Mouse (Mus musculus) spleen, adult 2 months (tissue): ENCODE measurements at regions not wholly inside any gene's neighbourhood (a gene's known extent, or its start where the extent isn't known, plus 50 kb on each side); places are given as distances from the start of the nearest gene placed in this dataset.

Experiments used
- CTCF ChIP-seq: fragments of 200-500 bp; IDR thresholded peaks from 2 replicates; pipeline ENCODE4 v1.5.1; 2011; ENCODE audit warnings: mild to moderate bottlenecking, inconsistent platforms; ENCODE audit not compliant: insufficient read depth, insufficient read length, insufficient replicate concordance; ENCODE audit errors: extremely low read depth
- POLR2A ChIP-seq: fragments of 200-500 bp; IDR thresholded peaks from 2 replicates; pipeline ENCODE4 v1.6.1; 2011; ENCODE audit warnings: low read depth, low read length, inconsistent platforms

- TF ChIP-seq CTCF (no peak), POLR2A (no peak)
These were observed 264.6 kb upstream of the Pfn2 start for GRCm38 (mm10) chr3:58112431-58112856.
